Mouse (Mus musculus) kidney, postnatal 36 days (tissue): ENCODE results near the gene Krba1.

Source experiments
- DNase-seq, 2 experiments: peaks; one replicate each; pipeline ENCODE4 v3.0.0; 2021 to 2022; ENCODE audit warnings: mixed read lengths in 2 of 2

Gene Krba1

DNA sequence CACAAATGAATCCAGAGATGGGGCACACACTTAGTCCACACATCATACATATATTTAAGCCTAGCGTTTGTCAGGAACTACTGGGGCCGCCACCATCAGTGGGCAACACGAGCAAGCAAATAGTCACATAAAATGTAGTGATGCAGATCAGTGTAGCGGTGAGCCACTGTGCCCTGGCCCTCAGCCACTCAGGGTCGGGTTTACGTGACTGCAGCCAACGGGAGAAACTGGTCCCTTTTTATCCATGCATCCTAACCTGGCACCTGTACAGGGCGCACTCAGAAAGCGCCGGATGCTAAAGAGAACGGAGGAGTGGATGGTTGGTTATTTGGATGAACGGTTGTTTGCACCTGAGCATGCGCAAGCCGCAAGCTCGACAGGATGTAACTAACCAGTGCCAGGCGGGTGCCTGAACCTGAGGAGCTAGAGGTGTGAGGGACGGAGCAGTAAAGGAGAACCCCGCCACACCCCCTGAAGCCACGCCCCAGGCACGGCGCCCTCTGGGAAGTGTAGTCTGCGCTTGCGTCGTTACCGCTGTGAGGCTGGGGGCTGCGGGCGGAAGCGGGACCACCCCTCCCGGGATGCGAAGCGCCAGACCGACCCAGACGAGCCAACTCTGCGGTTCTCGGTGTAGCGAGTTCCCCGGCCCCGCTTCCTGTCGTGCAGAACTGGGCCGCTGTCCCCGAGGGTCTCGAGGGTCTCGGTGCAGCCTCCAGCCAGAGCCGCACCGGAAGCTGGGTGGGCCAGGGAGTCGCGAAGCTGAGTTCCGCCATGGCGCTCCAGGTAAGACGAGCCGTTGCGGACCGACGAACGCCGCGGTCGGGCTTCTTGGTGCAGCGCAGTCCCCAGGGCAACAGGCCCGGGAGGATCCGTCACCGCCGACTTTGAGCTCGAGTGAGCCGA lies at the start of gene Krba1:
Gene Krba1, plus strand, starts transcription at position 482 of the 903 bp plus-strand sequence.
- peak; percentile 91 to 95 for DNase-seq

DNA sequence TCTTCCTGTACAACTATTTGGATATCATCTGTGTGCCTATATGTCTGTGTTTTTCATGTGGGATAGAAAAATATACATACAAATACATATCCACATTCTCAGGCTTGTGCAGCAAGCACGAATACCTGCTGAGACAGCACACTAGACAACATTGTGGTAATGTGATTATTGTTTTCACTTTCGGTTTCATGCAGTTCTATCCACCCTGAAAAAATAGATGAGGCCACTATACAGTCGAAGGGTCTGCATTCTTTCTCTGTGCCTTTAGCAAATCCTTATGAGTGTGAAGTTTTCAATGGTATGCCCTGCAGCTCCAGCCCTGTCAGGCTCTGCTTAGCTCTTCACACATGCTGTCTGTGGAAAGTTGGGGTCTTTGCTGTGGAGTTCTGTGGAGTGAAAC lies 36.5 kb upstream of the Krba1 start:
- DNase-seq, result no peak

DNA sequence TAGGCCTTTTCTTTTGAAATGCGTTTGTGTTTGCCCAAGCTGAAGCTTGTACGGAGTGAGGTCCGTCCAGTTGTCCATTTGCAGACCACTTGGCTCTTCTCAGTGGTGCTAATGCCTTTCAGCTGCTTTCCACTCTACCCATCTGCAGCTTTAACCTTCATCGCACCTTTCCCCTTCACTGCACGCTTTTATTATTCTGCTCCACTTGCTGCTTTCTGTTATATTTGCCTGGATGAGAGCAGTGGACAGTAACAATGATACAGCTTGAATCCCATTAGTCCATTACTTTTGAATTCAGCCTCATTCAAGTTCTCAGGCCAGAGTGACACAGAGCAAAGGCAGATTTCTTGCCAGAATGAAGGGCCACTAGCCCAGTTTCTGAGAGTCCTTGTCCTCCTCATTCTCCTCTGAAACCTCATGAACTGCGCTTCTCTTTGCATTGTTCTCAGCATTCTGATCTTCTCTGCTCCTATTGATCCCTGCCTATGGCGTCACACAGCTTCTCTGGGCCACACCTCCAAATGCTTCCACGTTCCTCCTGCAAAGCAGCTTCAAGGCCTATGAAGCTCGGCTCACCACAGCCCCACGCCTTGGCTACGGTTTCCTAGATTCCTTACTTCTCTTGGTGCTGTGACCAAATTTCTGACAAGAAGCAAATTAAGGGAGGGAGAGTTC lies 28.9 kb upstream of the Krba1 start:
- DNase-seq, result no peak

DNA sequence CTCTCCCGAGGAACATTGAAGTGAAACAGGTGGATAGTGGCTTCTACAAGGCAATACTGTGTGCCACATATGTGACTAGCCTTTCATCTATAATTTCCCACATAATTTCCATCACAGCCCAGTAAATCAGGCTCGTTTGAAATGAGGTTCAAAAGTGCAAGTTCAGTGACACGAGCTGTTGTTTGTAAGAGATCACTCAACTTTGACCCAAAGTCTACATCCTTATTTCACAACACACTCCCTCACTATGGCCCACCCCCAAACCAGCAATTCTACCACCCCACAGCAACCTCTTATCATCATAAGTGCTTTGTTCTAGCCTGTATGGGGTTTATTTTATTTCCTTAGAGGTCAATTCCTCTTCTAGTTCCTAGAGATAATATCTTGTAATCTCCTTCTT lies 7.2 kb upstream of the Krba1 start:
- no peak for DNase-seq

DNA sequence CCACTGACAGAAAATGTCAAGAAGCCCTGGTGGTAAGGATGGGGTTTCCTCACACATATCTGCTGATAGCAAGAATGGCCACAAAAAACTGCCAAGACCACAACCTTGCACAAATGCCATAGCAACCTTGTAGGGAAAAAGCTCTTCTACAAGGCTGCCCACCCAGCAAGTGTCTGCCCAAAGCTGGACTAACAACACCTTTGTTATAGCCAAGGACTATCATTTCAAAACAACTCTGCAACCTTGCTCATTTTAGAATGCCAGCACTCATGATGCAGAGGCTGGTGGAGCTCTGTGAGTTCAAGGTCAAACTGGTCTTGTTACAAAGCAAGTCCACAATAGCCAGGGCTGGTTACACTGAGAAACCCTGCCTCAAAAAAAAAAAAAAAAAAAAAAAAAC lies 1.6 kb upstream of the Krba1 start:
- no peak for DNase-seq

DNA sequence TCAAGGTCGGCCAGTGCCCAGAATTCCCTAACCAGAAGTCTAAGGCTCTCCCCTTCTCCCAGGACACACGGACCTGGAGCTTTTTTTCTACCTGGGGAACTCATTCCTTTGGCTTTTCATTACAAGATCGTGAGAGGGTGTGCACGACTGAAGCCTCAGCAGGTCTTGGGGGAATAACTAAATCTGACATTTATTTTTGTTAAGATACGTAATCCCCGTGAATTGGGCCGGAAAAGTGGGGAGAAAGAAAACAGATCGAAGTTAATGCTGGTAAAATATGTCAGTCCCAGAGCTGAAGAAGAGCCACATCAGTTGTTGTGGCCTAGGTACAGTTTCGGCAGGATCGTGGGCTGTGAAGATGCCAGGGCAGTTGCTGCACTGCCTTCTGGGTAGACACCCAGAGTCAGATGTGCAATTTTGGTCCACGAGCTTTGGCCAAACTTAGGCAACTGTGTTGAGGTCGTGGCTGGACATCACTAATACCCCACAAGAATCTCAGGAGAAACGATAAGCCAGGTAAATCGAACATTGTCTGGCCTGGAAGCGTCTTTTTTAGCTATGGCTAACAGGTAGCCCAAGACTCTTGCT lies 716 bp downstream of the Krba1 start:
- no peak for DNase-seq

DNA sequence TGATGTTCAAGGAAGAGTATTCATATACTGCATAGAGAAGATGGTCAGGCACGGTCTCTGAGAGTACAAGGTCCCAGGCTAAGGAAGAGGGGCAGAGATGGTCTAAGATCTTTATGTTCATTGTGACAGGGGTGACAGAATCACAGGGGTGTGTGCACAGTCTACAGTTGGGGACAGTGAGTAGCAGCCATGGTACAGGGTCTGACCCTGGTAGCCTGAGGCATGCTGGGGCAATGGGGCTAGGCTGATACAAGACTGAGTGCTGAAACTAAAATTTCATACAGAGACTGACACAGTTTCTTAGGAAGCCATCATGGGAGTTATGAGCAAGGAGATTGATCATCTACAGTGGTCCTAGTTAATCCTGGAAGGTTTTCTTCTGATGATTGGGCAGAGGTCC lies 1.3 kb downstream of the Krba1 start:
- no peak for DNase-seq

DNA sequence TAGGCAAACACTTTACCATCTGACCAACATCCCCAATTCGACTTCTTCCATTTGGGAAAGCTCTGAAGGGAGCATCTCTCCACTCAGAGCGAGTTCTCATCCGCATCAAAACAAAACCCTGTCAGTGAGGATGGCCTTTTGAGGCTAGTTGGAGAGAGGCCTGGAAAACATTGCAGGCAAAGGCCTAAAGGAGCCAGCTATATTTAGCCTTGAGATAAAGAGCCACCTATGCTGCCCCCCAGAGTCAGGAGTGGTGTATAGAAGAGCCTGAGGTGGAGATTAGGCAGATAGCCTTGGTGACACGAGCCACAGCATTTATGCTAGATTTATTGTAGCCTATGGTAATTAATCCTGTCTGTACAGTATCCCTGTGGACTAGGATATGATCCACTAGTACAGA lies 1.9 kb downstream of the Krba1 start:
- DNase-seq, result peak; percentile 42 to 60

DNA sequence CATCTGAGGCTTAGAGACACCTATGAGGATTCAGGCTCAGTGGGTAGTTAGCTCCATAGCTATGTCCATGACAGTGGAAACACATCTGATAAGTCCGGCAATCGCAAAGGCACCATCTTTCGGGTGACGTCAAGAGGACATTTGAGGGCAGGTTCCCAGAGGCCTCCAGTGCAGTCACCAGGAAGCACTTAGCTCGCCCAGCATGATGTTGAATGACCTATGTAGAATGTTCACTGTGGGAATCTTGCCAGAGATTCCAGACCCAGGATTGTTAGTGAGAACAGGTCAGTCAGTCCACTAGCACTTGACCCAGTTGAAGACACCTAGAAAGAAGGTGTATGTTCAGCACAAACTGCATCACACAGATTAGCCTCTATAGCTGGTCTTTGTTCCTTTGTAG lies 4.5 kb downstream of the Krba1 start:
- peak in 1 of 2 experiments; percentile 56 for DNase-seq

DNA sequence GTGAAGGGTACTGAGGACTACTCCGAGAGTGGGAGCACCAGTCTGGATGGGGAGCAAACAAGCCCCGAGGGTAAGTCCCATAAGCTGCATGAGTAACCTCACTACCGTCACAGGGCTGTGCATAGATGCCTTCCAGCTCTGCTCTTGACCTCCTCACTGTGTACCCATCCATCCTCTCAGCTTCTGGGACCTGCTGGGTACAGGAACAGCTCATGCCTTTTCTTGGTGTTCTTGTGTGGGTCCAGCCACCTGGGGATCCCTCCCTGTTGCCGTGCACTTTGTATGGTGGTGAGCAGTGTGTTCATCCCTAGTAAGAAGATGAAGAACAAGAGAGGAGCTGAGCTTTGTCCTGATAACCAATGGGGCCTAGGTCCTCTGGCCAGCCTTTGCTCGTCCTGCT lies 8.7 kb downstream of the Krba1 start:
- no peak for DNase-seq

DNA sequence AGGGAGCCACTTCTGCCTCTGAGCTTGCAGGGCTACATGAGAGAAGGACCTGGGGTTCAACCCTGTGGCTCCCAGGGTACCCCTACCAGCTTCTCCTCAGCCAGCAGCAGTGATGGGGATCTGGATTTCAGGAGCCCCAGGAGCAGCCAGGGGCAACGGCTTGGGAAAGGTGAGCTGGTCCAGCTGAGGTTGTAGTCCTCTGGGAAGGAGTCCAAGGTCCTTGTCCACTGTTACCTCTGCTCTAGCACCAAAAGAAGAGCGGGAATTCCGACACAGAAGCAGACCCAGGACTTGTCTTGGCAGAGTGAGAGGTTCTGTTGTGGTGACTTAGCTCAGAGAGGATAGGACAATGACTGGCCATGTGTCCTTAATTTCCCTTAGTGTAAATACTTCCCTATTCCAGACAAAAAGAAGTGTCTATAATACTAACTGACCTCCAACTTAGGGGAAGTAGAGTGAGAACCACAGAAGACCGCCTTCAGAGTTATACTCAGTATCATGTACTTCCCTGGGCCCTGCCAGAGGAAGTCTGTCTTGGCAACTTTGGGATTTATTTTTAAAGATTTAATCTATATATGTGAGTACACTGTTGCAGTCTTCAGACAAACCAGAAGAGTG lies 14.4 kb downstream of the Krba1 start:
- DNase-seq, result peak; percentile 21 to 42

DNA sequence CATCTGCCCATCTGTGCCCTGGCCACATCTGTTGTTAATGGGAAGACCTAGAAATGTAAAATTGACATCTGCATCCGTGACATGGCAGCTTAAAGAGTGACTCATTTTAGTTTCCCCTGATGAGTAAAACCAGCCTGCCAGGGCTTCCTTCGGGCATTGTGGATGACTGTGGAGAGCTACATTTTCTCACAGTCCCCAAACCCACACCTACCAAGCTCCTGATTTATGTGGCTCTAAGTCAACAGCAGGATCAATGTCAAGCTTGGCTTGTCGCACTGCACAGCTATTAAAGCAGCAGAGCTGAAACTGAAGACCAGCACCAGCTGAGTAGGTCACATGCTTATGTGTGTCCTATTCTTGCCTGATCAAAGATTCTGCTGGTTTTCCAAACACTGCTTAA lies 15.2 kb downstream of the Krba1 start:
- DNase-seq, result peak in 1 of 2 experiments; percentile 3

DNA sequence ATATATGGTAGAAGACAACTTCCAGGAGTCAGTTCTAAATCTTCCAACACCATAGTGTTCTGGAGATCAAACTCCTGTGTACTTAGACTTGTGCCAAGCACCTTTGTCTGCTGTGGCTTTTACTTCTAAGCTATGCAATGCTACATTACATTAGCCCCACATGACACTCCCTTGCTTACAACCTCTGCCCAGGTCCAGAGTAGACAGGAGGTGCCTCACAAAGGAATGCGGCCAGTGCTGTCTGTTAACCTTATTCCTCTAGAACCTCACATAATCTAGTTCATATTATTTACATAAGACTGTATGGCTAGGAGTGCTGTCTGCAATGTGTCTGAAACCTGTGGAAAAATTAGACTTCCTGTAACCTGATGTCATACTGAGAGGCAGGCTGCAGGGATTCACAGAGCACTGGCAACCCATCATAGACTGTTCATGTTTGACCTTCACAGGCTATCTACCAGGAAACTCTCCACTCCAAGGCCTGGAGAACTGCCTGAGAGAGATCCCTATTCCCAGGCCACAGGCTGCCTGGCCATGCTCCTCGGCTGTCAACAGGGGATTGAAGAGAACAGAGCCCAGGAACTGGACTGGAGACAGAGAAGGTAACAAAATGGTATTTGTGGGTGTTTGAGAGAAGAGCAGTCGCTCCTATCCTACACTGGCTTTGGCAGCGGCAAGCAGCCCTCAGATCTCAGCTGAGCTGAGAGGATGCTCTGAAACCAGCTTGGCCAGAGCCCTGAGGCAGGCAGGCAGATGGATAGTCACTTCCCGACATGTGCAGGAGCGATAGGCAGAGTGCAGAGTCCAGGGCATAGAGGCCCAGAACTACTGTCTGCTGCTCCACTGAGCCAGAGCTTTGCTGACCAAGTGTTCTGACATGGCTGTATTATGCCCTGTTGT lies 16.1 kb downstream of the Krba1 start:
- peak; percentile 32 to 48 for DNase-seq

DNA sequence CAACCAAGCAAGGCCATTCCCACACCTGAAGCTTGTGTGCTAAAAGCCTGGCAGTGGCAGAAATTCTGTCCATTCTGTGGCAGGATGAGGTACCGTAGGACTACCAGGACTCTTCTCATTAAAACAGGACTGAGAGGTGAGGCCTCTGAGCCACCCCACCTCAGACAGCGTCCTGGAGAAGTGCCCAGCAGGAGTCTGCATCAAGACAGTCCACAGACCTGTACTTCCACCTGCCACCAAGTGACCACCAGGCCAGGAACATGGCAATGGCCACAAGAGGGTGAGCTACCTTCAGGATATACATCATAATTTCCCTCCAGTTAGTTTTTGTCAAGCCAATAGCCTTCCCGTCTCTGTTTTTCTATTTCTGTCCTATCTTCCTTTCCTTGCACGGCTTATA lies 16.8 kb downstream of the Krba1 start:
- no peak for DNase-seq

DNA sequence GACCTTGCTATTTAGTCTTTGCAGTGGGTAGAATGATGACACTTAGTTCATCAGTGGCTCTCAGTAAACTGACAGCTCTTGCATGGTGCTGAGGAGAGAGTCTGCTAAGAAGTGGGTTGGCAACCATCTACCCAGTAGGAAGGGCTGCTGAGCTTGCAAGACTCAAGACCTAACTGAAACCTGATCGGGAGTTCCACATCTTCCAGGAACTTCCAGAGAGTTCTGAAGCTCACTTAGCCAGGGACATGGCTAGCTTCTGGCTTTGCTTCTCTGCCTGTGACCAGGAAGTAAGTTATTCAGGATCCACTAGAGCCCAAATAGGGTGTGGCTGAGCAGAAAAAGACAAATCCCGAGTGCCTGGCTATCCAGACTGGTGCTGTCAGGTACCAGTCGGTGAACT lies 17.3 kb downstream of the Krba1 start:
- DNase-seq, result no peak

DNA sequence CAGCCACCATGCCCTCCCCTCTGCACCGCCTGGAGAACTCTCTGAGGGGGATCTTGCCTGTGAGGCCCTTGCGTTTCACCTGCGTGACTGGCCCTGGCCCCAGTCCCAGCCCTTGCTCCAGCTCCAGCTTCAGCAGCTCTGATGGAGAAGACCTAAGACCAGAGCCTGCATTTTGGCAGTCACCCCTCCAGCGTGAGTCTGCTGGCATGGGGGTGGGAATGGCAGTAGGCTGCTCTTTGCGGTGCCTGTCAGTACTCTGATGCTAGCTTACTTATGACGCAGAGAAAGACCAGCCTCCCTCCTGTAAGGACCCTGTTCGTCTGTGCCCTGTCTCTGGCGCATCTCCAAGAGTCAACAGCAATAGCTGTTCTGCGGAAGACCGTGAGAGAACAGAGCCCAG lies 17.7 kb downstream of the Krba1 start:
- no peak for DNase-seq

DNA sequence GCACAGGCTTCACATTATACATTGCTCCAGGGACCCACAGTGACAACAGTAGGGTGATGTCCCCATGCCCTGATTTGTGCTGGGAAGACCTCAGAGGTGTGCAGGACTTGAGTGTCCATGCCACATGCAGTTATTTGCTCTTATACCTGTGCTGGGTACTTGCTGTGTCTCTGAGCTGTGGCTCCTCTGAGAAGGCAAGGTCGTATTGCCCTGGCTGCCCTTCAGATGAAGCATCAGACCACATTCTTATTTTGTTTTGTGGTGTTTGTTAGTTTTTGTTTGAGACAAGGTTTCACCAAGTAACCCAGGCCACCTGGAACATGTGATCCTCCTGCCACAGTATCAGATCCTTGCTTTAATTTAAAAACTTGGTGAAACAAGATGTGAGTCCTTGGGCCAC lies 19.5 kb downstream of the Krba1 start:
- DNase-seq, result no peak

DNA sequence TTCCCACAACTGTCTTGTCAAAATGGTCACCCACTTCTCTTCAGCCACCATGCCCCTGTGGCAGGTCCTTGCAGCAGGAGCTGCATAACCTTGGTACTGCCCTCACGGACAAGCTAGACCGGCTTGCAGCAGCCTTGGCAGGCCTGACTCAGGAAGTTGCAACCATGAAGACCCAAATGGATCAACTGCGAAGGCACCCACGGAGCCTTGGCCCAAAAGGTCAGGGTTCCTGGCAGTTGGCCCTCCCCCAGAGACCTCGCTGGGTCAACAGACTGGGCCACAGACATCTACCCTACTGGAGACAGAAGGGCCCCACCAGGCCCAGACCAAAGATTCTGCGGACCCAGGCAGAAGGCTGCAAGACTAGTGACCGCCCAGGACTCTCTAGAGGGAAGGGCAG lies 20.2 kb downstream of the Krba1 start:
- DNase-seq, result peak in 1 of 2 experiments; percentile 50

DNA sequence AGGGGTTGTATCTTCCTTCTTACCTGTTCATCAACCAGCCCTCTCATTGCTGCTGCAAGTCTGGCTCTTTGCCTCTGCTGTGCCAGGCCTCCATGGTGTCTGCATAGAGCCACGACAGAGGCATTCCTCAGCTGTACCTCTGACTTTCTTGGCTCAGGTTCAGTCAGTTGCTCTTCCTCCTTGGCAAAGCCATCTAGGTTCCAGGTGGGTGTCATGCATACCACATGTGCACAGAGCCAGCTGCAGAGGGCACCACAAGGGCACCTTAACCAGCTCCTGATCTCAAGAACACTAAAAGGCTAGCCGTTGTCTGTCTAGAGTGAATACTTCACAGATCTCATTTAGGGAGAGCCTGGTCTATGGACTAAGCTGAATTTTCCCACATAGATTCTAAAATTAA lies 21.1 kb downstream of the Krba1 start:
- peak; percentile 44 to 66 for DNase-seq

DNA sequence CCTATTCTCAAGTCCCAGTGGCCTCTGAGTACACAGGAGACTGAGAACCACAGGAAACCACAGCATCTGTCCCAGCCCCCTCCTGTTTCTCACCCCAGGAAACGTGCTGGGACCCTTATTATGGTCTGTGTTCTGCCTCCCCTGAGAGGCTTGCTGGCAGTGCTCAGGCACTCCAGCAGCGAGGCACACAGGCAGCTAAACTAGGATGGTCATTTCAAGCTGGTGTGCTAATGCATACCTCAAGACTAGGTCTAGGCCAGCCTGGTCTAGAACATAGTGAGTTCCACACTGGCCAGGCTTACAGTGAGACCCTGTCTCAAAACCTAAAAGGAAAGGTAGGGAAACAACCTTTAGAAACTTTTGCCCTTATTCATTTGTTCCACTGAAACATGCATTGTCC lies 25.3 kb downstream of the Krba1 start:
- no peak for DNase-seq

DNA sequence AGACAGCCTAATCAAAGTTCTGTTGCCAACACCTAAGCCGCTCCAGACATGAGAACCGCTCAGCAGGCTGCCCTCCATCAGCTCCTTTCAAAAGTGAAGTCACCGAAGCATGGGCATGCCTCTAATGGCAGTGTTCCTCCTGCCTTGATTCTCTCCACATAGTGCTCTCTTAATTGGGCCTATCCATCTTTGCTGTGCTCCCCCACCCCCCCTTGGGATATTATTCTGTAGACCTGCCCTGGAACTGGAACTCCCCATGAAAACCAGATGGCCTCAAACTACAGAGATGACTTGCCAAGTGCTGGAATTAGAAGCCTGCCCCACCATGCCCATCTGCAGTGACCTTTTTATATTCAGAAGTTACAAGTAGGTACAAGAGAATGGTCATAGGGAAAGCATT lies 27.9 kb downstream of the Krba1 start:
- no peak for DNase-seq

DNA sequence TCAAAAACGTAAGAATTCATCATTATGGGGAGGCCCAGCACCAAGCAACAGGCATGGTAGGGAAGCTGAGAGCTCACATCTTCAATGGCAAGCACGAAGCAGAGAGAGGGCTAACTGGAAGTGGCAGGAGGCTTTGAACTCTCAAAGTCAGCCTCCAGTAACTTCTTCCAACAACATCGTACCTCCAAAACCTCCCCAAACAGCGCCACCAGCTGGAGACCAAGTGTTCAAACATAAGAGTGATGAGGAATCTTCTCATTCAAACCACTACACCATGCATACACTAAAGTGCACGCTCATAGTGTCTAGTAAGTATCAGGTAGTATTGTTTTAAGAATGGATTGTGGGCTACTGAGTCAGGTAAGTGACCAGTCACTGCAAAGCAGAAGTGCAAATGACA lies 28.7 kb downstream of the Krba1 start:
- DNase-seq, result no peak
